Mouse (Mus musculus) megakaryocyte progenitor cell, adult 5-6 weeks (primary cell): ENCODE results near the gene Npat. TPM values are rescaled to one million over a fixed set of nuclear protein-coding genes. Genes with fewer than 3 reads are reported as not detected.

ENCODE experiments used
- ATAC-seq: replicated peaks from 2 replicates; pipeline ENCODE4 v1.8.0; 2016; ENCODE audit warnings: mild to moderate bottlenecking, moderate TSS enrichment, inconsistent platforms; ENCODE audit not compliant: poor library complexity
- total RNA-seq, 2 experiments: library from RNA; stranded (forward) in 1 of 2; stranded (reverse) in 1 of 2; fragments of 157-497, 149-512 nt in 1 of 2; fragments of 200-1000 nt in 1 of 2; gene quantifications; 2 replicates each; pipeline versions ENCODE4 v1.2.3 to v1.2.4; 2015 to 2017

The Npat gene
- 35.7 and 36.8 TPM in 2 replicates for total RNA-seq (2015)
- total RNA-seq (2017): 19.7 and 24.9 TPM in 2 replicates

GRCm38 (mm10) chr9:53536558-53537320 is at the start of gene Npat, which contains the start of gene Atm:
TSS of gene Npat (plus strand) at chr9:53537047.
TSS of gene Atm (minus strand) at chr9:53536740.
- peak; percentile 93 for ATAC-seq

GRCm38 (mm10) chr9:53508053-53508452 is 28.8 kb upstream of the Npat start:
- no peak for ATAC-seq

GRCm38 (mm10) chr9:53514091-53514490 is 22.8 kb upstream of the Npat start:
- ATAC-seq: no peak

- ATAC-seq: no peak
Measured at GRCm38 (mm10) chr9:53517373-53518009, 19.4 kb upstream of the Npat start.

- peak; percentile 9; the same call in 1 of the 2 replicates for ATAC-seq
Measured at GRCm38 (mm10) chr9:53535416-53536320, 1.2 kb upstream of the Npat start.

- 0 out of 2 replicates have a peak, but pooled peaks have one; percentile 1 for ATAC-seq
Measured at GRCm38 (mm10) chr9:53537336-53537965, 604 bp downstream of the Npat start.

GRCm38 (mm10) chr9:53570662-53571061 is 33.8 kb downstream of the Npat start:
- ATAC-seq: no peak; the same call in 1 of the 2 replicates

GRCm38 (mm10) chr9:53572516-53573307 is 35.9 kb downstream of the Npat start:
- no peak for ATAC-seq

- no peak for ATAC-seq
Measured at GRCm38 (mm10) chr9:53575721-53576120, 38.9 kb downstream of the Npat start.

GRCm38 (mm10) chr9:53581870-53582269 is 45.0 kb downstream of the Npat start:
- no peak for ATAC-seq

- ATAC-seq: peak; percentile 99
Measured at GRCm38 (mm10) chr9:53594764-53595163, 57.9 kb downstream of the Npat start.

- ATAC-seq: no peak
Measured at GRCm38 (mm10) chr9:53596971-53597600, 60.2 kb downstream of the Npat start.

GRCm38 (mm10) chr9:53598631-53599030 is 61.8 kb downstream of the Npat start:
- no peak for ATAC-seq

GRCm38 (mm10) chr9:53601541-53601940 is 64.7 kb downstream of the Npat start:
- ATAC-seq: no peak

GRCm38 (mm10) chr9:53603384-53603783 is 66.5 kb downstream of the Npat start:
- peak; percentile 72 for ATAC-seq

GRCm38 (mm10) chr9:53603849-53604248 is 67.0 kb downstream of the Npat start:
- no peak for ATAC-seq

GRCm38 (mm10) chr9:53604954-53605353 is 68.1 kb downstream of the Npat start:
- ATAC-seq: no peak

- ATAC-seq: no peak
Measured at GRCm38 (mm10) chr9:53607192-53607591, 70.3 kb downstream of the Npat start.

GRCm38 (mm10) chr9:53607816-53608215 is 71.0 kb downstream of the Npat start:
- ATAC-seq: no peak
